Mouse (Mus musculus): Measurements from ENCODE around the gene Ehbp1l1.

The Ehbp1l1 gene

GRCm38 (mm10) chr19:5668372-5668771 lies 57.7 kb downstream of the Ehbp1l1 start:
- no peak for DNase-seq (ENCODE audit: low spot score in 2 of 2)

- no peak for DNase-seq (ENCODE audit: low spot score in 2 of 2)
Observed at GRCm38 (mm10) chr19:5666386-5666785, 59.7 kb downstream of the Ehbp1l1 start.

- peak; percentile 68 to 69 for DNase-seq (ENCODE audit: low spot score in 2 of 2)
Observed at GRCm38 (mm10) chr19:5665465-5665864, 60.7 kb downstream of the Ehbp1l1 start.

GRCm38 (mm10) chr19:5664669-5665257 lies 61.4 kb downstream of the Ehbp1l1 start:
- no peak for DNase-seq (ENCODE audit: low spot score in 2 of 2)

- peak; percentile 95 to 97 for DNase-seq (ENCODE audit: low spot score in 2 of 2)
Observed at GRCm38 (mm10) chr19:5662981-5663913, 62.9 kb downstream of the Ehbp1l1 start, which contains the start of gene Sipa1. Gene Sipa1, minus strand, starts transcription at chr19:5663707.

- peak in 1 of 2 experiments; percentile 47 for DNase-seq (ENCODE audit: low spot score in 2 of 2)
Observed at GRCm38 (mm10) chr19:5662310-5662709, 63.8 kb downstream of the Ehbp1l1 start.

- DNase-seq (ENCODE audit: low spot score in 2 of 2): peak; percentile 49 to 52
Observed at GRCm38 (mm10) chr19:5660942-5661751, 65.0 kb downstream of the Ehbp1l1 start.
